Mouse (Mus musculus) spleen, adult 12 weeks (tissue): ENCODE results near the gene Pltp.

Experiments
- DNase-seq: peaks from one replicate; pipeline ENCODE4 v3.0.0; 2022; ENCODE audit warnings: low spot score

The Pltp gene

GRCm38 (mm10) chr2:164845782-164846181 lies 11.7 kb downstream of the Pltp start:
- DNase-seq: no peak

- no peak for DNase-seq
Observed at GRCm38 (mm10) chr2:164835164-164835563, 22.3 kb downstream of the Pltp start.

GRCm38 (mm10) chr2:164834531-164834930 lies 23.0 kb downstream of the Pltp start:
- DNase-seq: no peak

- DNase-seq: peak; percentile 76
Observed at GRCm38 (mm10) chr2:164833314-164833959, 24.1 kb downstream of the Pltp start, which contains the start of gene Neurl2. Neurl2 (minus strand) TSS chr2:164833456.

GRCm38 (mm10) chr2:164832748-164833301 lies 24.7 kb downstream of the Pltp start, which contains the start of gene Ctsa:
Ctsa (plus strand) TSS chr2:164832873.
- DNase-seq: peak; percentile 60

GRCm38 (mm10) chr2:164832032-164832747 lies 25.3 kb downstream of the Pltp start:
- no peak for DNase-seq

GRCm38 (mm10) chr2:164831029-164831428 lies 26.5 kb downstream of the Pltp start:
- no peak for DNase-seq

- no peak for DNase-seq
Observed at GRCm38 (mm10) chr2:164829090-164829489, 28.4 kb downstream of the Pltp start.

- no peak for DNase-seq
Observed at GRCm38 (mm10) chr2:164828437-164828836, 29.1 kb downstream of the Pltp start, which contains the start of gene Spata25. Spata25 (minus strand) TSS chr2:164828537.

- DNase-seq: no peak
Observed at GRCm38 (mm10) chr2:164827146-164827850, 30.2 kb downstream of the Pltp start.

- DNase-seq: no peak
Observed at GRCm38 (mm10) chr2:164825521-164825920, 32.0 kb downstream of the Pltp start.

- no peak for DNase-seq
Observed at GRCm38 (mm10) chr2:164823969-164824368, 33.5 kb downstream of the Pltp start.

- DNase-seq: no peak
Observed at GRCm38 (mm10) chr2:164823181-164823585, 34.3 kb downstream of the Pltp start.

- DNase-seq: peak; percentile 100
Observed at GRCm38 (mm10) chr2:164822636-164823165, 34.8 kb downstream of the Pltp start, which contains the start of gene Zswim1. Zswim1 (plus strand) TSS chr2:164822686.

- no peak for DNase-seq
Observed at GRCm38 (mm10) chr2:164821060-164821459, 36.5 kb downstream of the Pltp start.

- DNase-seq: no peak
Observed at GRCm38 (mm10) chr2:164817703-164818102, 39.8 kb downstream of the Pltp start.

- DNase-seq: no peak
Observed at GRCm38 (mm10) chr2:164817206-164817605, 40.3 kb downstream of the Pltp start.

- no peak for DNase-seq
Observed at GRCm38 (mm10) chr2:164815821-164816220, 41.7 kb downstream of the Pltp start.

GRCm38 (mm10) chr2:164815348-164815747 lies 42.2 kb downstream of the Pltp start:
- no peak for DNase-seq

- no peak for DNase-seq
Observed at GRCm38 (mm10) chr2:164813557-164813956, 44.0 kb downstream of the Pltp start.

- no peak for DNase-seq
Observed at GRCm38 (mm10) chr2:164806614-164807013, 50.9 kb downstream of the Pltp start.

- DNase-seq: no peak
Observed at GRCm38 (mm10) chr2:164805332-164805718, 52.2 kb downstream of the Pltp start.
